Mouse (Mus musculus): ENCODE measurements at regions not wholly inside any gene's neighbourhood (a gene's known extent, or its start where the extent isn't known, plus 50 kb on each side); places are given as distances from the start of the nearest gene placed in this dataset.

GRCm38 (mm10) chr13:28607551-28608114 lies 345.9 kb downstream of the Sox4 start:
- TF ChIP-seq CTCF (IDR thresholded peaks at IDR 0.05; ENCODE audit: low read depth) = no peak
- TF ChIP-seq EP300 (IDR thresholded peaks at IDR 0.05; ENCODE audit: low read depth) = no peak
